Comparison of ENCODE assay signal across 18 mouse cellular contexts in the genomic region with DNA sequence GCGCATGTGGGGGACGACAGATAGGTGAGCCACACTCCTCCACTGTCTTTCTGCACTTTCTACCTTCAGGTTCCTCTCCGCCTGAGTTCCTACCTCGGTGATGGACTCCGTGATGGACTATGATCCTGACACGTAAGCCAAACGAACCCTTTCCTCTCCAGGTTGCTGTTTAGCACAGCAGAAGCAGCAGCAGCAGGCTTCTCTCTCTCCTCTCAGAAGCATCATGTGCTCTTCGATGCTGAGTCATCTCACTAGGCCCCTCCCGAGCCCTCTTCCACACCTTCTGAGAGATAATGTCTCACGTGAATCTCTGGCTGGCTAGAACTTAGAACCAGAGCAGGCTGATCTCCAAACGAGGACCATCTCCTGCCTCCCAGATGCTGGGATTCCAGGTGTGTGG. TPM values are rescaled to one million over a fixed set of nuclear protein-coding genes. Genes with fewer than 3 reads are reported as not detected.
DNase-seq lines count a peak whose midpoint lies in the region; ATAC-seq and TF ChIP-seq lines count a peak whose summit lies in the region.
"Had no signal": no experiment of that assay in that cellular context is flagged by ENCODE, and none has a peak within 500 bp of the region (broad histone marks: within the 10 kb centered on the region; RNA-seq: fewer than 3 reads in every experiment).

No protein-coding gene starts in this region.

- 0 out of 2 replicates have a peak, but pooled peaks have one; percentile 32 for ATAC-seq in frontal cortex, adult (ENCODE audit: low TSS enrichment)
- ATAC-seq in intestine, embryonic 15.5 days, result peak; percentile 59; the same call in 1 of the 2 replicates
- ATAC-seq in stomach, postnatal 0 days (ENCODE audit: low FRiP score, low TSS enrichment), result no peak

- H3K9ac ChIP-seq in intestine, embryonic 15.5 days, result no peak overlapping the region
- no peak overlapping the region for H3K9ac ChIP-seq in stomach, postnatal 0 days (ENCODE audit: low read length)
- H3K9ac ChIP-seq: embryonic facial prominence, embryonic 13.5 days; hindbrain, embryonic 15.5 days; limb, embryonic 13.5 days; neural tube, embryonic 13.5 days had no signal

- H3K36me3 ChIP-seq in E14TG2a.4 (ENCODE audit: insufficient read depth, low read length), result peaks cover 93% of the 10 kb centered on the region
- H3K36me3 ChIP-seq in intestine, embryonic 15.5 days, result no peaks in the 10 kb centered on the region
- no peaks in the 10 kb centered on the region for H3K36me3 ChIP-seq in stomach, postnatal 0 days (ENCODE audit: control insufficient read depth, insufficient read depth, low read length)
- H3K36me3 ChIP-seq: embryonic facial prominence, embryonic 13.5 days; hindbrain, embryonic 15.5 days; limb, embryonic 13.5 days; neural tube, embryonic 13.5 days had no signal

- TF ChIP-seq CTCF in E14TG2a.4 (conservative IDR thresholded peaks at IDR 0.05; ENCODE audit: low read length), result no peak
- no peak for TF ChIP-seq CTCF in stomach, postnatal 0 days (IDR thresholded peaks at IDR 0.05; ENCODE audit: low read depth)

- DNase-seq in frontal cortex, postnatal 25 days (ENCODE audit: low spot score in 2 of 2), result no peak
- peak; percentile 66 to 76 for DNase-seq in kidney, postnatal 36 days
- no peak for DNase-seq in ovary, postnatal 36 days (ENCODE audit: low spot score)
- DNase-seq in stomach, postnatal 0 days (ENCODE audit: low spot score), result no peak
- no peak for DNase-seq in adrenal gland, postnatal 10 days
- DNase-seq: cerebellum, adult 11-12 months; gastrocnemius, postnatal 25 days; heart, postnatal 14 days; thymus, adult 18-20 months had no signal

- no peaks in the 10 kb centered on the region for H3K9me3 ChIP-seq in E14TG2a.4 (ENCODE audit: low read length)
- no peaks in the 10 kb centered on the region for H3K9me3 ChIP-seq in intestine, embryonic 15.5 days
- H3K9me3 ChIP-seq in stomach, postnatal 0 days (ENCODE audit: control insufficient read depth, low read length), result no peaks in the 10 kb centered on the region
- H3K9me3 ChIP-seq: embryonic facial prominence, embryonic 13.5 days; hindbrain, embryonic 15.5 days; limb, embryonic 13.5 days; neural tube, embryonic 13.5 days had no signal

- no peak overlapping the region for H3K4me2 ChIP-seq in intestine, embryonic 15.5 days (replicated peaks)
- H3K4me2 ChIP-seq in stomach, postnatal 0 days (replicated peaks; ENCODE audit: low read depth), result no peak overlapping the region
- H3K4me2 ChIP-seq: embryonic facial prominence, embryonic 13.5 days; hindbrain, embryonic 15.5 days; limb, embryonic 13.5 days; neural tube, embryonic 13.5 days had no signal

- peaks cover 50% of the 10 kb centered on the region for H3K4me1 ChIP-seq in E14TG2a.4 (replicated peaks; ENCODE audit: low read depth, low read length)
- peaks cover 5% of the 10 kb centered on the region; the same call in 1 of the 2 replicates for H3K4me1 ChIP-seq in intestine, embryonic 15.5 days (replicated peaks)
- H3K4me1 ChIP-seq in stomach, postnatal 0 days (replicated peaks; ENCODE audit: control insufficient read depth, insufficient read depth), result no peaks in the 10 kb centered on the region
- H3K4me1 ChIP-seq: embryonic facial prominence, embryonic 13.5 days; hindbrain, embryonic 15.5 days; limb, embryonic 13.5 days; neural tube, embryonic 13.5 days had no signal

- H3K27ac ChIP-seq in intestine, embryonic 15.5 days, result no peak overlapping the region
- no peak overlapping the region for H3K27ac ChIP-seq in stomach, postnatal 0 days (replicated peaks)
- H3K27ac ChIP-seq: embryonic facial prominence, embryonic 13.5 days; hindbrain, embryonic 15.5 days; limb, embryonic 13.5 days; neural tube, embryonic 13.5 days had no signal

- no peaks in the 10 kb centered on the region for H3K27me3 ChIP-seq in E14TG2a.4 (ENCODE audit: insufficient read depth, low read length)
- peaks cover 9% of the 10 kb centered on the region; the same call in 1 of the 2 replicates for H3K27me3 ChIP-seq in intestine, embryonic 15.5 days (replicated peaks)
- H3K27me3 ChIP-seq in stomach, postnatal 0 days (ENCODE audit: control insufficient read depth, insufficient read depth, low read length), result no peaks in the 10 kb centered on the region

- peak overlapping the region; percentile 60 for H3K4me3 ChIP-seq in E14TG2a.4 (replicated peaks; ENCODE audit: low read length)
- no peak overlapping the region for H3K4me3 ChIP-seq in intestine, embryonic 15.5 days (replicated peaks)
- no peak overlapping the region for H3K4me3 ChIP-seq in stomach, postnatal 0 days (ENCODE audit: low read depth, low read length)
- H3K4me3 ChIP-seq: embryonic facial prominence, embryonic 13.5 days; hindbrain, embryonic 15.5 days; limb, embryonic 13.5 days; neural tube, embryonic 13.5 days had no signal

- 31% methylated on average over 11 of the region's 11 CpGs for WGBS in intestine, embryonic 15.5 days
- 36% methylated on average over 11 of the region's 11 CpGs for WGBS in stomach, postnatal 0 days

- no peak for TF ChIP-seq EP300 in stomach, postnatal 0 days (optimal IDR thresholded peaks at IDR 0.05)

RNA-seq across cellular contexts. Expression of a gene that starts 11.1 kb away (rescaled TPM):
- polyA plus RNA-seq in intestine, embryonic 15.5 days (2015; fragmentation: Nextera tagmentation; extraction: Ambion mirVana), result 2.7 and 3.7 TPM in 2 replicates
- 9.7 and 10.8 TPM in 2 replicates for polyA plus RNA-seq in stomach, postnatal 0 days (2015; fragmentation: Nextera tagmentation; extraction: Ambion mirVana)
- 1 to 10 TPM; 3.5 to 5.1 TPM for total RNA-seq in adrenal gland, postnatal 10 days (2021)

RNA-seq across cellular contexts. Expression of a gene that starts 42.4 kb away (rescaled TPM):
- polyA plus RNA-seq in intestine, embryonic 15.5 days (2015; fragmentation: Nextera tagmentation; extraction: Ambion mirVana), result 0.24 and 0.25 TPM in 2 replicates
- polyA plus RNA-seq in stomach, postnatal 0 days (2015; fragmentation: Nextera tagmentation; extraction: Ambion mirVana), result 0.49 and 0.50 TPM in 2 replicates
- total RNA-seq in adrenal gland, postnatal 10 days (2021), result 10 to 100 TPM in 1 of 2 experiments, 1 to 10 TPM in 1; 7.1 to 10.1 TPM
- total RNA-seq: common myeloid progenitor, adult 5-6 weeks; megakaryocyte-erythroid progenitor cell, adult 5-6 weeks had no signal

RNA-seq across cellular contexts. Expression of a gene that starts 44.8 kb away (rescaled TPM):
- 1.9 and 2.4 TPM in 2 replicates for polyA plus RNA-seq in intestine, embryonic 15.5 days (2015; fragmentation: Nextera tagmentation; extraction: Ambion mirVana)
- polyA plus RNA-seq in stomach, postnatal 0 days (2015; fragmentation: Nextera tagmentation; extraction: Ambion mirVana), result 1.1 TPM in 2 replicates
- 10 to 100 TPM; 36.1 to 48.2 TPM for total RNA-seq in adrenal gland, postnatal 10 days (2021)

Comparison
In these comparisons a context has a peak if more than half of its experiments do, and no peak if none do; other contexts are left out.
1. DNase-seq: peak in kidney, postnatal 36 days (2 of 2); none in frontal cortex, postnatal 25 days (0 of 2), ovary, postnatal 36 days (single experiment), stomach, postnatal 0 days (single experiment) and adrenal gland, postnatal 10 days (single experiment).